ENCODE assay signal across 16 mouse cellular contexts in genomic region chr2:154448633-154449032, GRCm38 (mm10).
"Had no signal": no experiment of that assay in that cellular context is flagged by ENCODE, and none has a peak within 500 bp of the region (broad histone marks: within the 10 kb centered on the region; RNA-seq: fewer than 3 reads in every experiment).

No protein-coding gene starts in this region.

- DNase-seq: lung, adult 18-20 months; lung, embryonic 14.5 days; lung, postnatal 14 days; lung, postnatal 36 days; right cerebral cortex, postnatal 14 days; thymus, adult 2 months; thymus, postnatal 25 days; thymus, postnatal 4 days had no signal

- H3K9ac ChIP-seq: lung, embryonic 14.5 days; midbrain, embryonic 13.5 days; midbrain, embryonic 15.5 days; neural tube, embryonic 12.5 days; stomach, embryonic 15.5 days had no signal

- H3K9me3 ChIP-seq: megakaryocyte, embryonic 14.5 days; midbrain, embryonic 13.5 days; midbrain, embryonic 15.5 days; neural tube, embryonic 12.5 days; stomach, embryonic 15.5 days had no signal

- H3K4me3 ChIP-seq: megakaryocyte, embryonic 14.5 days; midbrain, embryonic 13.5 days; midbrain, embryonic 15.5 days; neural tube, embryonic 12.5 days; stomach, embryonic 15.5 days had no signal

- H3K27me3 ChIP-seq: megakaryocyte, embryonic 14.5 days; midbrain, embryonic 13.5 days; midbrain, embryonic 15.5 days; neural tube, embryonic 12.5 days; stomach, embryonic 15.5 days had no signal

- H3K27ac ChIP-seq: macrophage; midbrain, embryonic 13.5 days; midbrain, embryonic 15.5 days; neural tube, embryonic 12.5 days; stomach, embryonic 15.5 days; stomach, postnatal 0 days had no signal

- H3K4me2 ChIP-seq: lung, embryonic 14.5 days; midbrain, embryonic 11.5 days; midbrain, embryonic 13.5 days; midbrain, embryonic 15.5 days; neural tube, embryonic 12.5 days; stomach, embryonic 15.5 days had no signal

- ATAC-seq: midbrain, embryonic 13.5 days; midbrain, embryonic 15.5 days had no signal

- H3K36me3 ChIP-seq: stomach, embryonic 15.5 days had no signal

- H3K4me1 ChIP-seq: midbrain, embryonic 13.5 days; midbrain, embryonic 15.5 days; neural tube, embryonic 12.5 days; stomach, embryonic 15.5 days had no signal
